Mouse (Mus musculus) bone marrow macrophage, adult 2 months (primary cell): ENCODE results near the gene Pcdh7. TPM values are rescaled to one million over a fixed set of nuclear protein-coding genes. Genes with fewer than 3 reads are reported as not detected.

ENCODE experiments used
- H3K27ac ChIP-seq: 2 replicates; pipeline ENCODE4 v1.5.1; 2012; ENCODE audit warnings: low read depth, low read length; ENCODE audit not compliant: insufficient read depth
- H3K4me1 ChIP-seq: 2 replicates; pipeline ENCODE4 v1.6.1; 2012; ENCODE audit warnings: low read length; ENCODE audit not compliant: control insufficient read depth, insufficient read depth
- H3K4me3 ChIP-seq: 2 replicates; pipeline ENCODE4 v1.5.1; 2012; ENCODE audit warnings: mild to moderate bottlenecking, low read length, moderate library complexity; ENCODE audit not compliant: insufficient read depth
- CTCF ChIP-seq: IDR thresholded peaks from 2 replicates; pipeline ENCODE4 v1.5.1; 2012; ENCODE audit warnings: low read depth, mild to moderate bottlenecking, low read length, moderate library complexity
- POLR2A ChIP-seq: IDR thresholded peaks from 2 replicates; pipeline ENCODE4 v1.6.1; 2012; ENCODE audit warnings: mild to moderate bottlenecking, low read depth, low read length, borderline replicate concordance
- polyA plus RNA-seq: library from polyadenylated mRNA; stranded (reverse); fragments of >200 nt; gene quantifications from 2 replicates; pipeline ENCODE4 v1.2.4, GENCODE M21; 2012; ENCODE audit not compliant: missing spikeins, insufficient read depth, insufficient read length

The Pcdh7 gene
- polyA plus RNA-seq, 1 experiment: 4.2 TPM

GRCm38 (mm10) chr5:57884982-57885381, 167.2 kb downstream of the Pcdh7 start:
- no peak overlapping the region for H3K4me3 ChIP-seq
- H3K4me1 ChIP-seq: no peaks in the 10 kb centered on the region
- no peak overlapping the region for H3K27ac ChIP-seq
- TF ChIP-seq CTCF (no peak), POLR2A (no peak)

DNA sequence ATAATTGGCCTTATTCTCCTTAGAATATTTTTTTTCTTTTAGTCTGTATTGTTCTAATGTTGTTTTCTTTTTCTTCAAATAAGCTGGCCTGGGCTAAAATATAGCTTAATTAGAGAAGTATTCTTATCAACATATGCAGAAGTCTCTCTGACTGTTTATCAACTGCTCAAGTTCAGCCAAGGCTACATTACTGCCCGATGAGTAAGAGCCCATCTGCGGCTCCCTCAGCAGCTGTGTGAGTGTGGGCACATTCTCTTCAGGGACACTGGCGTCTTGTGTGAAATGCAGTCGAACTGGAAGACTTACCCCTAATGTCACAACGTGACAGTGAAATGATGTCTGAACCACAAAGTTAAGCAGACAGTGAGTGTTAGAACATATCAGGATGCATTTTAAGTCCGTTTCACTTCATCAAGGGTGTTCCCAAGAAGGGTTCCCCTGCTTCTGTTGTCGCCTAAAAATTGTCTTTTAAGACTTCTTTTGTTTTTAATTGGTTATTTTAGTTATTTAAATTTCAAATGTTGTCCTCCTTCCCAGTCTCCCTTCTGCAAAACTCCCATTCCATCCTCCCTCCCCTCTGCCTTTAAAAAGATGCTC, 181.3 kb downstream of the Pcdh7 start:
- no peak overlapping the region for H3K27ac ChIP-seq
- H3K4me3 ChIP-seq: no peak overlapping the region
- no peaks in the 10 kb centered on the region for H3K4me1 ChIP-seq
- TF ChIP-seq CTCF (no peak), POLR2A (no peak)

- no peaks in the 10 kb centered on the region for H3K4me1 ChIP-seq
- no peak overlapping the region for H3K27ac ChIP-seq
- TF ChIP-seq CTCF (no peak), POLR2A (no peak)
- H3K4me3 ChIP-seq: no peak overlapping the region
These were observed 189.5 kb downstream of the Pcdh7 start for GRCm38 (mm10) chr5:57907218-57907617.

DNA sequence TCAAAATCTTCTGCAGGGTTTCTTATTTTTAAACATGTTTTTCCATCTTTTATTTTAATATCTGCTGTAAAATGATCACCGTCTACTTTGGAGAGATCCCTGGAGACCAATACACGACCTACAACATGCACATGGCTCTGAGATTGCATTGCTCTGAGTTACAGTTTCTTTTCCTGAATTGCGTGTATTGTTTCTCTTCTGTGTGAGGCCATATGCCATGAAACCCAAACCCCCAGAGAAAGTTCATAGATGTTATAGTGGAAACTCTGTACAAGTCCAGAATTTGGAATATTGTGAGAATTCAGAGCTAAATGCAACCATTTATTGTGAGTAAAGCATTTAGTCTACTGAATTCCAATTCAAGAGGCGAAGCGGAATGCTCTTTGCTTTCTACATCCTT, 203.4 kb downstream of the Pcdh7 start:
- TF ChIP-seq POLR2A (no peak), CTCF (no peak)
- no peak overlapping the region for H3K27ac ChIP-seq

GRCm38 (mm10) chr5:57931331-57931730, 213.6 kb downstream of the Pcdh7 start:
- H3K4me3 ChIP-seq: no peak overlapping the region
- H3K27ac ChIP-seq: no peak overlapping the region
- no peaks in the 10 kb centered on the region for H3K4me1 ChIP-seq
- no peak for TF ChIP-seq POLR2A
- TF ChIP-seq CTCF: no peak

More for the DNA sequence above, 203.4 kb downstream of the Pcdh7 start:
- Histone ChIP-seq H3K4me1 (no peaks in the 10 kb centered on the region; the same call in 1 of the 2 replicates), H3K4me3 (no peak overlapping the region)

DNA sequence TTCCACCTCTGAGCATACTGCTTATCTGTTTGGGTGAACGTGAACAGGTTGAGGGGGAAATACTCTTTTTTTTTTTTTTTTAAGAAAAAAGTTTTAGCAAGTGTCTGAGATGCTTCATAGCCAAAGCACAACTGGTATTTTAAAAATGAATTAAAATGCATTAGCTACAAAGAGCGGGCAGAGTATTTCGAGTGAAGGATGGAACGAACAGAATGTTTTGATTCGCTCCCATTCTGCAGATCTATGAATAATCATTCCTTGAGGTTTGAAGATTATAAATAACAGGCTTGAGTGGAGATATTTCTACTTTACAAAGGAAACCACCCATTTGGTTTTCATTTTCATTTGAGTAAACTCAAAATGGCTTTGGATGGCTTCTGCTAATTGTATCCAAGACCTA, 214.0 kb downstream of the Pcdh7 start:
- H3K4me1 ChIP-seq: no peaks in the 10 kb centered on the region
- H3K4me3 ChIP-seq: no peak overlapping the region
- no peak overlapping the region for H3K27ac ChIP-seq
- TF ChIP-seq POLR2A (no peak), CTCF (no peak)

DNA sequence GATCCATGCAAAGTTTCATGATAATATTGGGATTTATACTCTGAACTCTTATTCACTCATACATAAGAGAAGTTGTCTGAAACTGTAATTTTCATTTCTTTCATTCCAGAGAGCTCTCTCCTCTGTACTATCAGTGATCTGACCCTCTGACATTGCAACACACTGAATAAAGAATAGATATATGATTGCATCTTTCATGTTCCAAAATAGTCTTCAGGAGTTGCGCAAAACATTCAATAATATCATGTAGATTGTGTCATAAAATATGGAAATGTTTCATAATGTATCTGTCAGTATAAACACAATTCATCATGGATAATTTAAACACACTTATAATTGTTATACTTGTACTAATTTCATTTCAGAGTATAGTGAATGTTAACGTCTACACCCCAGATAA, 216.9 kb downstream of the Pcdh7 start:
- no peak overlapping the region for H3K27ac ChIP-seq
- H3K4me1 ChIP-seq: peaks cover 2% of the 10 kb centered on the region; the same call in 1 of the 2 replicates
- no peak overlapping the region for H3K4me3 ChIP-seq
- TF ChIP-seq POLR2A: no peak
- no peak for TF ChIP-seq CTCF

DNA sequence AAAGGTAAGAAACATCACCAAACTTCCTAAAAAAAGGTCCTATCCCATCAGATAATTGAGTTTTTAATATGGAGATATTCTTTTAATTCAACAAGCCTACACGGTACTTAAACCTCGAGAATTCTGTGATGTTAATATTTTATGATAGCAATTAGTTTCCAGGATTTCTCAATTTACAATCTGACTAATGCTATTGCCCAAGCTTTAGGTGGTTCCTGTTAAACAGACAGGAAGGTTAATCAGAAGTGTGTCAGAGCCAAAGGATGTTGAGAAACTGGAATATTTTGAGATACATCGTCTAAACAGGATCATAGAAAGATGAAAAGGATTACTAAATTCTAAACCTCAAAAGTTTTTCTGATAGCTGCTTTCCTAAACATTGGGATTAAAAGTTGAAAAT, 222.7 kb downstream of the Pcdh7 start:
- Histone ChIP-seq H3K27ac (no peak overlapping the region), H3K4me3 (no peak overlapping the region), H3K4me1 (peaks cover 6% of the 10 kb centered on the region; the same call in 1 of the 2 replicates)
- TF ChIP-seq POLR2A: no peak
- no peak for TF ChIP-seq CTCF

DNA sequence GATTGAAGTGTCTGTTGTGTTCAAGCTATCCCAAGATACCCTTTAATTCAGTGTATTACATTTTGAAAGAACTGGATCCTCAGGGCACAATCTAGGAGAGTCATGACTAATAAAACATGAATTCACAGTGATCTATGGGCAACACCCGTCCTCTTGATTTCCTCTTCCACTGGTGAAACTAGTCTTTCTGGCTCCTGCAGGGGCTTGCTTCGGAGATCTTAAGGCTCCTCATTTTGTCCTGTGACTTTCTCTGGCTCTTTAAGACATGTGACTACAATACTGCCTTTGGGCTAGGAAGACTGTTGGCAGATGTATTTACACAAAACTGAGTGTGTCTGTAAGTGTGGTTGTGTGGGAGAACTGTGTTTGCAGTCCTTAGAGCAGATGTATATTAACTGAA, 225.4 kb downstream of the Pcdh7 start:
- no peak overlapping the region for H3K4me3 ChIP-seq
- peaks cover 6% of the 10 kb centered on the region; the same call in 1 of the 2 replicates for H3K4me1 ChIP-seq
- no peak for TF ChIP-seq POLR2A
- TF ChIP-seq CTCF: no peak
- no peak overlapping the region for H3K27ac ChIP-seq

DNA sequence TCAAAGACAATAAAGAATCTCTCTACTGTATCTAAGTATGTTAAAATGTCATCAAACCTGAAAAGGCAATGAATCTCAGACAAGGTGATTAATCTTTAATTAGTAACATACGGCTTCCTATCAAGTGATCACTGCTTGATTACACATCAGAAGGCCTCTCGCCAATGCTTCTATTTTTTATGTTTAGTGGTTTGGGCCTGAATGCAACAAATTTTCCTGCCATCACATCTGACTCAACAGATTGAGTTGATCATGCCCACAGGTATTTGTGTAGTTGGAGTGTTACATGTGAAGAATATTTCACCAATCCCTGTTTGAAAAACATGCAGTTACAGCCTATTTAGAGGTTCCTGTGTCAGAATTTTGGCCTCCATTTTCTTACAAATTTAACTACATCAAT, 225.8 kb downstream of the Pcdh7 start:
- Histone ChIP-seq H3K27ac (no peak overlapping the region), H3K4me1 (peaks cover 6% of the 10 kb centered on the region; the same call in 1 of the 2 replicates), H3K4me3 (no peak overlapping the region)
- no peak for TF ChIP-seq POLR2A
- TF ChIP-seq CTCF: no peak

GRCm38 (mm10) chr5:57945419-57945818, 227.7 kb downstream of the Pcdh7 start:
- no peak overlapping the region for H3K4me3 ChIP-seq
- no peak for TF ChIP-seq CTCF
- 0 out of 2 replicates have a peak, but pooled peaks cover 2% of the 10 kb centered on the region for H3K4me1 ChIP-seq
- H3K27ac ChIP-seq: no peak overlapping the region
